Mouse (Mus musculus) heart, postnatal 10 days (tissue): Measurements from ENCODE around the gene Mybpc2. TPM values are rescaled to one million over a fixed set of nuclear protein-coding genes. Genes with fewer than 3 reads are reported as not detected.
A peak's percentile ranks its signal among the peaks of the same experiment; 100 is the strongest.

Experiments
- DNase-seq, 2 experiments: peaks; one replicate each; pipeline ENCODE4 v3.0.0; 2021
- intact Hi-C: fragments of 180-260 bp; cut with DNase I; formaldehyde crosslinking; loops from one replicate; pipeline ENCODE4 v1.15.1; 2025
- total RNA-seq, 2 experiments: library from RNA; stranded (reverse); gene quantifications; 2 replicates each; pipeline ENCODE4 v1.2.3; 2021

The Mybpc2 gene
- total RNA-seq, 2 experiments from 2014 or later, result 16.3 to 22.2 TPM

DNA sequence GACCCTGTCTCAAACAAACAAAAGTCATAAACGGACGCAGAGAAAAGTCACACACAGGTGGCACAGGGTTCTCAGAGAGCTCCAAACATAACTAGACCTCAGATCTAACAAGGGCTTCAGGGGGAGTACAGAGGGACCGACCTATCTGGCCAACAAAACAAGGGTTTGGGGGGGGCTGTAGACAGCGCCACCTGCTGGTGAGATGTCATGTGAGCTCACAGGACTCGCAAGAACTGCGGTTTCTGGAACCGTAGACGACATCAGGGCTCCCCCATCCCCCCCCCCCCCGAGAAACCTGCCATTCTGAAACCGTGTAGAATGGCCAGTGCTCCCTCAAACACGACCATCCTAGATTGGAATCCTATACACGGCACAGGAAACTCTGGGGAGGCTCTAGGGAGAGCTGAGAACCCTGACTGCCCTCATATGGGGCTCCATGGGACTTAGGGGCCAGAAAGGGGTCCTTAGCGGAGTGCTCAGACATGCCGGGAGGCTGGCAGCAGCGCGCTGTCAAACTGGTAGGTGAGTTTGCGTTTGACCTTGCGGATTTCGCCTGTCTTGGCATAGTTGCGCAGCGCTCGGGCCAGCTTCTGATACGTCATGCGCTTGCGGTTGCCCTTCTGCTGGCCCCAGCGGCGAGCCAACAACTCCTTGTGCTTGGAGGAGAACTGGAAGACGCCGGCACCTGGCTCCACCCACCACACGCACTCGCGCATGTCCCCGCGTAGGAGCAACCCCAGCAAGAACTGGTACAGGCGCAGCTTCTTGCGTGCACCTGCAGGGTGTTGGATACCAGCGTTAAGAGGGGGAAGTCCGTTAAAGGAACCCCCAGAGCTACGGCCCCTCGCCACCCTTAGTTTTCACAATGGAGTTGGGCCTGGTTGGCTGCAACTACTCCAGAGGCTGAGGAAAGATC lies 3.3 kb upstream of the Mybpc2 start:
- DNase-seq, result peak; percentile 77 to 78
- intact Hi-C loops, result no loop called here

DNA sequence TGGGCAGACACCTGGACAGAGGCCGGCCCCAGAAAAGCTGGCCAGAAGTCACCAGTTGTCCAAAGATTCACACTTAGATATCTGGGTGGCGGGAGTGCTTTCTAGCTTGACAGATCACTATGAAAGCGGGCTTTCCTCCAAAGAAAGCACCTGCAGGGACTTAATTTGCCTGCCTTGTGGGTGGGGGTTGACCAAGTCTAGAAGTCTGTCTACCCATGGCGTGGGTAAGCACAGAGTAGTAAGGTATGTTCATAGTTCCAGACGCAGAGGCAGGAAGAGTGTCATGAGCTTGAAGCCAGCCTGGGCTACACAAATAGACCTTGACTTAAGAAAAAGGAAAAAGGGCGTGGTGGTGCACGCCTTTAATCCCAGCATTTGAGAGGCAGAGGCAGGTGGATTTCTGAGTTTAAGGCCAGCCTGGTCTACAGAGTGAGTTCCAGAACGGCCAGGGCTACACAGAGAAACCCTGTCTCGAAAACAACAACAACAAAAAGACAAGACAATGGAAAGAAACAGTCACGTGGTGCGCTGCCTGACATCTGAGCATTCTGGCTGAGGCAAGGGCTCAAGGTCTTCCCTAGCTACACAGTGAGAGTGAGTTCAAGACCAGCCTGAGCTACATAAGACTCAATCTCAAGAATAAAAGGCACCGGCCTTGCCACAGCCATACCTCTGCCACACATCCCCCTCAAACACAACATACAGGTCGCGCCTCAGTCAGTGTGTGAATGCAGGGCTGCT lies 2.1 kb upstream of the Mybpc2 start:
- intact Hi-C loops, result no loop called here

DNA sequence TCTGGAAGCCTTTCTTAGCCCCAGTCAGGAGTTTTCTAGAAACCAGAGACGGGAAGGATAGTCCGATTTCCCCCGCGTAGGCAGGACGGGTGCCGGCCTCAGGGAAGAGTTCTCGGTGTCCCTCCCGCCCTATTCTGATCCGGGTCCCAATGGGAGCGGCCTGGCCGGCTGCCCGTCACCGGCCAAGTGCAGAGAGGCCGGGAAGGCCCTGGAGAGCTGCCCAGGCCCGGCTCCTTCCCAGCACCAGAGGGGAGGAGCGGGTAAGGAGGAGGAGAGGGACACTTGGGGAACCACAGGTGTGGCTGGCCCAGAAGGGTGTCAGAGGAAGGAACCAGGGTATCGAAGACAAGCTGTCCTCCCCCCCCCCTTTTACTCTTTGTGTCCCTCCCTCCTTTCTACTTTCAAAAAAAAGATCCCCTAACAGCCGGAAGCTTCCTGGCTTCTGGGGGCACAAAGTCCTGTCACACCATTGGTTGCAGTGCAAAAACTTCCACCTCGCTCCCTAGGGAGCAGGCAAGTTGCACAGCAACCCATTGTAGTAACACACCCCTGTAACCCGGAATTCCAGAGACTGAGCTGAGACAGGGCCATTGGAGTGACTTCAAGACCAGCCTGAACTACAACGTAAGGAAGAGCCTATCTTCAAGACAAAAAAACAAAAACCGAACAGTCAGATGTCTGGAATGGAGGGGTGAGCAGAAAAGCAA lies 823 bp upstream of the Mybpc2 start:
- DNase-seq, result peak; percentile 88 to 92
- intact Hi-C loops, result no loop called here

More for the DNA sequence above, 2.1 kb upstream of the Mybpc2 start:
- DNase-seq, result no peak

DNA sequence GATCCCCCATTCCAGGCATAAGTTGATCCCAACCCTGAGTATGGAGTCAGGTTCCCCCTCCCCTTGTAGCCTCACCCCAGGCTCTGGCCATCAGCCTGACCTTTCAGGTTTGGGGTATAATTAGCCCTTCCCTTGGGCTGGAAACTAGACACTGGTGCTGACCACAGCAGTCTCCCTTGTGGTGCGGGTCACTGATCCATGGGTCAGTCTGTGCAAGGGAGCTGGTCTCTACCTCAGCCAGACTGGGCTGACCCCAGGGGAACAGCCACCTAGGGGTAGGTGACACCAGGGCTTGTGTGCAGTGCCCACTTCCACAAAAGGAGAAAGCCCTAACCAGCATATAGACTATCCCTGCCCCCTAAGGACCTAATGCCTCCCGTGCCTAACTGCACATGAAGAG lies 1.4 kb downstream of the Mybpc2 start:
- no peak for DNase-seq
- intact Hi-C loops, result loop anchor here (5.0 kb wide), 2 partner anchors 124 to 179 kb away; no protein-coding TSS in a partner anchor

DNA sequence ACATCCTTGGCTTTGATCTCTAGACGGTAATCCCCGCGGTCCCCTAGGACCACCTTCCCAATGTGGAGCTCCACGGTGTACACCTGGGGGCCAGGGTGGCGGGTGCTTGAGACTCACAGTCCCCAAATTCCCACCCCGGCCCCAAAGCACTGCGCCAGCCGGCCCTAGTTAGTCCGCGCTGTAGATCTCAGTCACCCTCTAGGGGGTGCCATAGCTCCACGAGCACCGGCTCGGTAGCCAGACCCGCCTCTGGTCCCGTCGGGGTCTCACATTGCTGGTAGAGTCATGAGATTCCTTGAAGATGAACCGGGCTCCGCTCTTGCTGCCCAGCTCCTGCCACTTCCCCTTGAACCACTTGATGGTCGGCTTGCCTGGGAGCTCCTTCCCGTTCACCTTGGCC lies 2.7 kb downstream of the Mybpc2 start:
- intact Hi-C loops, result loop anchor here (1.0 to 5.0 kb wide), 4 partner anchors 28 to 181 kb away; no protein-coding TSS in a partner anchor
- peak; percentile 69 to 78 for DNase-seq

DNA sequence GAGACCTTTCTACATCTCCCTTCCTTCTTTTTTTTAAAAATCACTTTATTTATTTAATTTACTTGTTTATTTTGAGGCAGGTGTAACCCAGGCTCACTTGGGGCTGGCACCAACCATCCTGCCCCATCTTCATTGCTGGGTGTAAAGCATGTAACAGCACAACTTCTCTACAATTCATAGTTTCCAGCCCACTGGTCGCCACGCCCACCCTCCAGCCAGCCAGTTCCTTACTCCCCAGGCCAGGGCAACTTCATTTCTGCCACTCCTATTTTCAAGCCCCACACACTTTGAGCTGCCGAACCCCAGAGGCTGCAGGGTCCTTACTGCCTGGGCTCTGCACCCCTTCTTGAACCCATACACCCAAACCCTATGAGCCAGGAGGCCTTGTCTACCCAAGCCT lies 3.5 kb downstream of the Mybpc2 start:
- no peak for DNase-seq
- intact Hi-C loops, result loop anchor here (1.0 to 5.0 kb wide), 4 partner anchors 28 to 181 kb away; no protein-coding TSS in a partner anchor

DNA sequence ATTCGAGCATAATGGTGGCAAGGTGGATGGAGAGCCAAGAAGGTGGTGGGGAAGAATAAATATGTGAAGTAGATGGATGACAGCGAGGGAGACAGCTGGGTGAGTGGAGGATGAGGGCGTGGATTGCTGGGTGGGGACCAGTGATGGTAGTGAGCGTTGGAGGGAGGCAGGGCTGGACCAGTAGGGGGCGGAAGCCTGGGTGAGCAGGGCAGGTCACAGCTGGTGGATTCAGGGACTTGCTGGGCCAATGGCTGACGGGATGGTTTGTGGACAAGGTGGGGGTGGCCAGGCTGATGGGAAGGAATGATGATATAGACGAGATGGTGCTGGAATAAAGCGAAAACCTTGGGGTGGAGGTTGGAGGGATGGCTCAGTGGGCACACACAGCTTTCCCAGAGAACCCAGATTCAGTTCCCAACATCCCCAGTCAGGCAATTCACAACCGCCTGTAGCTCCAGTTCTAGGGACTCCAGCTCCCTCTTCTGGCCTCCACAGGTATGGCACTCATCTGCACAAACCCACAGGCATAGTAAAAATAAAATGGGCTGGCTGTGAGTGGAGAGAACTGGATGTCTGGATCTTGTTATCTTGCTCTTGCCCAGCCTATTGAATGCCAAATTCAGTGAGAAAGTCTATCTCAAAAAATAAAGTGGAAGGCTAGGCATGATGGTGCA lies 5.1 kb downstream of the Mybpc2 start:
- no peak for DNase-seq
- intact Hi-C loops, result no loop called here

DNA sequence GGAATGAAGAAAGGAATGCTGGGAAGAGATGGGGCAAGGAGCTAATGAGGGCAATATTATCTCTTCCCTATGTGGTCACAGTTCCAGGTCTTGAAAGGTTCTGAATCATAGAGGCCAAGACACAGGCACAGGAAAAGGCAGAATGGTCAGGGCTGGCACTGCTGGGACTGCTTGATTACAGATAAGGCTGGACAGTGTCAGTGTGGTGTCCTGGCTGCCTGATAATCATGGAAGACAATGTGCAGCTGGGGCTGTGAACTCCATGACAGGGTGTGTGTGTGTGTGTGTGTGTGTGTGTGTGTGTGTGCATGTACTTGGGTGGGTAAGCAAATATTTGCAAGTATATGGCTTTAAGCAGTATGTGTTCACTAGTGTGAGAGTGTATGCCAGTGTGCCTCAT lies 17.0 kb downstream of the Mybpc2 start:
- DNase-seq, result no peak
- intact Hi-C loops, result no loop called here

DNA sequence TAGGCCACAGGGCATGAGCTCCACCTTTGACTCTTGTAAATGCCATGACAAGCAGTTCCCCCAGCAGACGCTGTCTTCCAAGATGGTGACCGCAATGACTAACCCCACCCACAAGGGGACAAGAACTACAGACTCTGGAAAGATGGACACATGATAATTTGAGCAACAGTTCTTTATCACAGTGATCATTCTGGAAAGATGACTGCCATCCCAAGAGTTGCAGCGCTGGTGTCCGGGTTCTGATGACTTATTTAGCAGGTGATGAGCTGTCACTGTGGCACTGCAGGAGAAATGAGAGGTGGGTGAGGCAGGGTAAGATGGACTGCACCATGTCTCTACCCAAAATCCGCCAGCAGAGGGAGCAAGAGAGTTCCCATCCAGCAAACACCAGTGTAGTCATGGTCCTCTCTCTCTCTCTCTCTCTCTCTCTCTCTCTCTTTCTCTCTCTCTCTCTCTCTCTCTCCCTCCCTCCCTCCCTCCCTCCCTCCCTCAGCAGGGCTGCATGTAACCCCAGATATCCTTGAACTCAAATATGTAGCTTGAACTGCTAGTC lies 22.8 kb downstream of the Mybpc2 start:
- intact Hi-C loops, result loop anchor here (1.0 kb wide), 2 partner anchors 47 to 60 kb away; partner anchors contain the start of gene Pold1
- peak; percentile 68 to 82 for DNase-seq

DNA sequence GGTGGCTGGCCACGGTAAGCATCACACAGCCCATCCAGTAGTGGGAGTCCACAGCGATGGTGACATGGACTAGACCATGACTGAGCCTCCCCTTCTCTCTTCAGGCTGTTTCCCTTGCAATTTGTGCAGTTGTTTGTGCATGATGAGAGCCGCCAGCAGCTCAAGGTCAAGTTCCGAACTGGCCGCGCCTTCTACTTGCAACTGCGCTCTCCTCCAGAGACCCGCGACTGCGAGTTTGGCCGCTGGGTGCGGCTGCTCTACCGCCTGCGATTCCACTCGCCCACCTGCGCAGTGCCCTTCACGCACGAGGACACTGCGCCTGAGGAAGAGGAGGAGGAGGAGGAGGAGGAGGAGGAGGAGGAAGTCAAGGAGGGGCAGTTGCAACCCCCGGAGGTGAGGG lies 24.4 kb downstream of the Mybpc2 start:
- DNase-seq, result no peak
- intact Hi-C loops, result no loop called here

DNA sequence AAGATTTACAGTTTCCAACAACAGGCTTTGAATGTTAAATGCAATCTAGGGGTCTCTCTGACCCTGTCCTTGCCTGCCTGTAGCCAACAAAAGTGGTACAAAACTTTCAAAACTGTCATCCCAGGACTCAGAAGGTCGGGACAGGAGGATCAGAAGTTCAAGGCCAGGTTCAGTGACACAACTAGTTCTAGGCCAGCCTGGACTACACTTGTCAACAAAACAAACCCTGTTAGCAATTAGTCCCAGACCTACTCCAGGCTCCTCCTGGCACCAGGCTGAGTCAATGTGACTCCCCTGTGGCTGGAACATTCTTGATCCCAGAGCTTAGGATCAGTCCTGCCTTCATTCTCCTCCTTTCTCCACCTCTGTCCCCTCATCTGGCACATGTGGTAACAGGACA lies 25.5 kb downstream of the Mybpc2 start:
- intact Hi-C loops, result no loop called here
- DNase-seq, result no peak

DNA sequence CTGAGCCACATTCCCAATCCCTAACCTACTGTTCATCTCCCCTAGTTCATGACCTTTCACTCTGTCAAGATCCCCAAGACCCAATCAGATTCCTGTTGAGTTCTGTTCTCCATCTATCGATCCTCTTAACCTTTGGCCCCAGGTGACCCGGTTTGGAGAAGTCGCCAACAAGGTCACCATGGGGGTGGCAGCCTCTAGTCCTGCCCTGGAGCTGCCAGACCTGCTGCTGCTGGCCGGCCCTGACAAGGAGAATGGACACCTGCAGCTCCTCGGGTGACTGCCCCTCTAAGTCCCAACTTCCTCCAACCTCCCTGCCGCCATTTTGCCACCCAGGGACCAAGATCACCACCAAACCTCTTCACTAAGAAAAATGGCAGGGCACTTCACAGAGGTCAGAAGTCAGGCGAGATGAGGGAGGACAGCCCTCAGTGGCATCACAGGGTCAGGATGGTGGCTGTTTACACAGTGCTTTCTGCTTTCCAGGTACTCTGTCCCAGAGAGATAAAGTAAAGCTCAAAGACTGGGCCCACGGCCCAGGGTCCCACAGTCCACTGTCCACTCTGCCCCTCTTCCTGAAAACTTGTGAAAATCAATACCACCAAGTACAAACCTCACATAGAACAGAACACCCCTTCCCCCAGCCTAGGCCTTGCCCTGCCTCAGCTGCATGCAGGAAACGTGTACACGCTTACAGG lies 26.9 kb downstream of the Mybpc2 start:
- intact Hi-C loops, result no loop called here

DNA sequence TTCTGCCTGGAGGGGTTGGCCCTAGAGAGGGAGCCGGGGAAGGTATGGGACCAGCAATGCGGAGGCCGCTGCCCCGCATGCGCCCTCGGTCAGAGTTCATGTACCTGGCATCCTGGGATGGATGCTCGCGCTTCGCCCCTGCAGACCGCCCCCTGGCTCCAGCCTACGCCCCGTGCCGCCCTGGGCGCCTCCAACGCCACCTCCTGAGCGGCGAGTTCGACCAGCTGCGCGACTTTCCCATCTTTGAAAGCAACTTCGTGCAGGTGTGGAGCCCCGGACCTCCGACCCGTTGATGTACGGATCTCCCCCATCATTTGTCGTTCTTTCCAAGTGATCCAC lies 27.7 kb downstream of the Mybpc2 start:
- no peak for DNase-seq
- intact Hi-C loops, result no loop called here

More for the DNA sequence above, 26.9 kb downstream of the Mybpc2 start:
- no peak for DNase-seq

DNA sequence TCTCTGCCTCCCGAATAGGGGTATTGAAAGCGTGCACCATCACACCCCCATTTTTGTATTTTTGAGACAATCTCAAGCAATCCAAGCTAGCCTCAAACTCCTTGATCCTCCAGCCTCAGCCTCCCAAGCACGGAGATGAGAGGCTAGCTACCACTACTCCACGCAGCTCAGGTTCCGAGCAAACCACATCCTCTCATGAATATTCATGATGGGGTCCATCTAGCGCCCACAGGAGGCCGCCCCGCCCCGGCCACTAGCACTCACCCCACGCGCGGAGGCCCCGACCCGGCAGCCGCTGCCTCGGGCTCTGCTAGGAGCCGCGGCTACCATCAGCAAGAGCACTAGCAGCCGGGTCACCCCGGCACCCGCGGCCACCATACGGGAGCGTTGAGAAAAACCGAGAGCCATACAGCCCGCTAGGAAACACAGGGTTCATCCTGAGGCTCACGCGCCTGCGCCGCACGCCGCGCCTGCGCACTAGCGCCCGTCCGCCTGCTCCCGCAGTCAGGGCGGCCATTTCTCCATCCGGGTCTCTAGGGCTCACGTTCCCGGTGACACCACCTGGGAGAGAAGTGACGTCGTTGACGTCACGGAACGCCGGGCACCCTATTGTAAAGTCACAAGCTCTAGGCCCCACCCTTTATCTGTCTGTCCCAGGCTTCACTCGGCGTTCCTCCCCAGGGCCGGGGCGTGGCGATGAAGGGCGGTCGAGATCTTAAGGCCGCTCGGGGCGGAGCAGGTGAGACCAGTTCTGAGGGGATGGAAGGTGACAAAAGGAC lies 28.3 kb downstream of the Mybpc2 start, which contains the start of the genes Emc10 and Fam71e1:
Emc10 (minus strand) TSS at position 538 of the 779 bp plus-strand sequence.
Fam71e1 (plus strand) TSS at position 590 of the 779 bp plus-strand sequence.
- peak; percentile 98 for DNase-seq
- intact Hi-C loops, result no loop called here

DNA sequence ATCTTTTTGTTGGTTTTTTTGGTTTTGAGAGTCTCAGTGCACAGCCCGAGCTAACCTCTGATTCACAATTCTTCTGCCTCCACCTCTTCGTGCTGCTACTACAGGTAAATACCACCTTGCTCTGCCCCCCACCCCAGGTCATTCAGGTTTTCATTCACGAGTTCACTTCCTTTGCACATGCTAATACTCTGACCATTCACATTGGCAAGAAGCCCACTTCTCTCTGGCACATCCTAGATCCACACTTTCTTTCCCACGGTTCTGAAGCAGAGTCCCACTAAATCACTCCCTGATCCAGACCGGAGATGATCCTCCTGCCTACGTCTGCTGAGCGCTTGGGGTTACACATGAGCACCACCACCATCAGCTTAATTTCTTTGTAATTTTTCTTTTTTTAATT lies 29.4 kb downstream of the Mybpc2 start:
- intact Hi-C loops, result no loop called here
- no peak for DNase-seq

DNA sequence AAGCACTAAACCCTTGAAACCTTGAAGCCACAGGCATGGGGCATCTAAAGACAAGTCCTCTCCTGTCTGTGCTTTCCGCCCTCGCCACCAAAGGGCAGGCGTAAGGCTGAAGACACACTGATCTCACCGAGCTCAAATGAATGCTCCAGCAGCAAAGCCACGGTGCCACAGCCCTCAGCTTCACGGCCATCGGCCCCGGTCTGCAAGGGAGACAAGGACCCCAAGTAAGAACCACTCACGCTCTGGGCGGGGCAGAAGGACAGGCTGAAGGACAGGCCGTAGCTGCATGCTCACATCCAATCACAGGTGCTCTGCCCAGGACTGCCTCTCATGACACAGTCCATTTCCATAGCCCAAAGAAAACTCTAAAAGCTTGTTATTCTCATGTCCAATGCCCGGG lies 29.8 kb downstream of the Mybpc2 start:
- intact Hi-C loops, result no loop called here
- DNase-seq, result no peak

DNA sequence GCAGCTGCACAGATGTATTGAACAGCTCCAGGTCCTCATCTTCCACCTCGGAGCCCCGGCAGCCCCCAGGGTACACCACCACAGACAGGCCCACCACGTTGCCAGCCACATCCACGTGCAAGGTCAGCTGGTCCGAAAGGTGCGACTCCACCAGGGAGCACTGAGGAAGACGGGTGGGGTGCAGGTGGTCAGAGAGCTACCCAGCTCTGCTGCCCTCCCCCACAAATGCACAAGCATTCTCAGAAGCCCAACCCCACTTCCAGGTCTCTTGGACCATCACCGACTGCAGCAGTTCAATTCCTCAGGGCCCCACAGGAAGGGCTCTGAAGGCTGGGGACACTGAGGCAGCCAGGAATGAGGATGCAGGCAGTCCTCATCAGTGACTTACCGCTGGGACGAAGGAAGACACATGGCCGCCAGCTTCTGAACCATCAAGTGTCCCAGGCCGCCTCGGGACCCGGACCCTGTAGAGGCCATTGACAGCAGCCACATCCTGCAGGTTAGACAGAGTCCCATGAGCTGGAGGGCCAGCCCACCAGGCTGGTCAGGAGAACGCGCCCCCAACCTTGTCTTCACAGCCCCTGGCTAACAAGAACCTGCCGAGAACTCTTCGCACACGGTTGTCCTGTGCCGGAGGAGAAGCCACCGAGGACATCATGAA lies 32.2 kb downstream of the Mybpc2 start:
- intact Hi-C loops, result no loop called here
- DNase-seq, result no peak

DNA sequence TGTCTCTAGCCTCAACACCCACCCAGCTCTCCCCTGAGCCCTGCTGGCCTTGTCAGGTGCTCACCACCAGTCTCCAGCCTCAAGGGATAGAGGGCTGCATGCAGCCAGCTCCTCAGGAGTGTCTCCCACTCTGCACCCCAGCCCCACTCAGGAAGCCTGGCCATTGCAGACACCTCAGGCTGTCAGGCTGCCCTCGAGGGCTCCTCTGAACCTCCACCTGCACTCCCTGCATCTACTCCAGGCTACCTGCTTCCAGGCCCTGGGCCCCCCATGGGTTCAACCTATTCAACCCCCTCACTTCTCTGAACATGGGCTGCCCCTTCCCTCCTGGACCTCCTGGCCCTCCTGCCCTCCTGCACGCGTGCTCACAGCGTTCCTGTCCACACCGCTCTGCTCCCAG lies 33.1 kb downstream of the Mybpc2 start:
- intact Hi-C loops, result no loop called here
- no peak for DNase-seq
